Mouse (Mus musculus) heart, adult 2 months (tissue): ENCODE measurements around the gene Tpm1. TPM values are rescaled to one million over a fixed set of nuclear protein-coding genes. Genes with fewer than 3 reads are reported as not detected.

Experiments
- DNase-seq, 2 experiments: peaks; one replicate each; pipeline ENCODE4 v3.0.0; 2021
- H3K27ac ChIP-seq: fragments of 200-600 bp; 2 replicates; pipeline ENCODE4 v1.8.1; 2022
- H3K27me3 ChIP-seq: fragments of 200-500 bp; 2 replicates; pipeline ENCODE4 v1.6.1; 2012; ENCODE audit warnings: mild to moderate bottlenecking, low read length, inconsistent platforms, mixed read lengths; ENCODE audit not compliant: control insufficient read depth, insufficient read depth
- H3K36me3 ChIP-seq: fragments of 200-500 bp; 2 replicates; pipeline ENCODE4 v1.6.1; 2012; ENCODE audit warnings: low read length, inconsistent platforms; ENCODE audit not compliant: control insufficient read depth, insufficient read depth
- H3K4me1 ChIP-seq: fragments of 200-500 bp; 2 replicates; pipeline ENCODE4 v1.6.1; 2011; ENCODE audit warnings: low read length; ENCODE audit not compliant: control insufficient read depth, insufficient read depth
- H3K4me3 ChIP-seq: fragments of 200-600 bp; 2 replicates; pipeline ENCODE4 v1.8.1; 2022
- H3K79me2 ChIP-seq: fragments of 200-500 bp; replicated peaks from 2 replicates; pipeline ENCODE4 v1.6.1; 2012; ENCODE audit warnings: mild to moderate bottlenecking, inconsistent platforms, low read length, moderate library complexity, mixed read lengths; ENCODE audit not compliant: control insufficient read depth, insufficient read depth
- H3K9ac ChIP-seq: fragments of 200-500 bp; 2 replicates; pipeline ENCODE4 v1.6.1; 2012; ENCODE audit warnings: low read depth, mild to moderate bottlenecking, control low read depth, inconsistent platforms, low read length, mixed read lengths
- CTCF ChIP-seq: fragments of 200-600 bp; IDR thresholded peaks from 2 replicates; pipeline ENCODE4 v1.8.1; 2022; ENCODE audit warnings: antibody characterized with exemption, mild to moderate bottlenecking, moderate library complexity
- EP300 ChIP-seq: fragments of 200-500 bp; IDR thresholded peaks from 2 replicates; pipeline ENCODE4 v1.6.1; 2011; ENCODE audit warnings: low read depth, low read length, control low read depth; ENCODE audit not compliant: insufficient read depth
- POLR2A ChIP-seq: fragments of 200-500 bp; IDR thresholded peaks from 2 replicates; pipeline ENCODE4 v1.6.1; 2011; ENCODE audit warnings: mild to moderate bottlenecking, low read depth, low read length, control low read depth; ENCODE audit not compliant: insufficient read depth
- WGBS: fragments of 180-500 bp; shearing (Covaris S2); methylation state at CpG from one replicate; pipeline ENCODE4 v1.1.7; 2018; 5-methylcytosine and 5-hydroxymethylcytosine counted together
- intact Hi-C: fragments of 180-260 bp; cut with DNase I; formaldehyde crosslinking; loops from one replicate; pipeline ENCODE4 v1.15.1; 2025
- polyA plus RNA-seq: library from polyadenylated mRNA; depleted of rRNA; stranded (reverse); fragments of >200 nt; gene quantifications from 2 replicates; pipeline ENCODE4 v1.2.3, GENCODE M21; 2012
- total RNA-seq, 2 experiments: library from RNA; stranded (reverse); gene quantifications; 2 replicates each; pipeline ENCODE4 v1.2.3; 2021

The Tpm1 gene
- total and polyA plus RNA-seq, 3 experiments: 5,659 to 10,380 (median 9,950) TPM

- peaks cover 64% of the 10 kb centered on the region for H3K36me3 ChIP-seq
- DNase-seq: peak in 1 of 2 experiments; percentile 49
- WGBS: 7% methylated on average over 4 of the region's 4 CpGs
- TF ChIP-seq CTCF: no peak
- TF ChIP-seq POLR2A: 0 out of 2 replicates have a peak, but pooled peaks have one; percentile 41
- no peak for TF ChIP-seq EP300
- peak overlapping the region; percentile 86 for H3K4me3 ChIP-seq
- H3K27me3 ChIP-seq: no peaks in the 10 kb centered on the region
- H3K9ac ChIP-seq: peak overlapping the region; percentile 19
- H3K27ac ChIP-seq: peak overlapping the region; percentile 77
- H3K79me2 ChIP-seq: 0 out of 2 replicates have a peak, but pooled peaks cover 2% of the 10 kb centered on the region
- H3K4me1 ChIP-seq: peaks cover 32% of the 10 kb centered on the region
- intact Hi-C loops: loop anchor here (5.0 kb wide), 2 partner anchors 171 to 231 kb away; no protein-coding TSS in a partner anchor
These were observed 8.0 kb downstream of the Tpm1 start for GRCm38 (mm10) chr9:67040963-67041839.

- Histone ChIP-seq H3K79me2 (0 out of 2 replicates have a peak, but pooled peaks cover 2% of the 10 kb centered on the region), H3K27ac (peak overlapping the region; percentile 77), H3K36me3 (peaks cover 74% of the 10 kb centered on the region), H3K9ac (no peak overlapping the region), H3K27me3 (no peaks in the 10 kb centered on the region), H3K4me3 (no peak overlapping the region), H3K4me1 (peaks cover 40% of the 10 kb centered on the region)
- 54% methylated on average over 10 of the region's 10 CpGs for WGBS
- intact Hi-C loops: loop anchor here (5.0 kb wide), 2 partner anchors 172 to 232 kb away; no protein-coding TSS in a partner anchor
- DNase-seq: no peak
- TF ChIP-seq CTCF: no peak
- 0 out of 2 replicates have a peak, but pooled peaks have one; percentile 19 for TF ChIP-seq POLR2A
These were observed 9.3 kb downstream of the Tpm1 start for GRCm38 (mm10) chr9:67039867-67040266.

- Histone ChIP-seq H3K9ac (no peak overlapping the region), H3K36me3 (peaks cover 78% of the 10 kb centered on the region), H3K4me3 (no peak overlapping the region), H3K27ac (peak overlapping the region; percentile 70; the same call in 1 of the 2 replicates), H3K4me1 (peaks cover 40% of the 10 kb centered on the region), H3K79me2 (0 out of 2 replicates have a peak, but pooled peaks cover 2% of the 10 kb centered on the region), H3K27me3 (no peaks in the 10 kb centered on the region)
- 44% methylated on average over 7 of the region's 7 CpGs for WGBS
- TF ChIP-seq CTCF: no peak
- no peak for TF ChIP-seq POLR2A
- no peak for TF ChIP-seq EP300
- no peak for DNase-seq
- intact Hi-C loops: no loop called here
These were observed 10.5 kb downstream of the Tpm1 start for GRCm38 (mm10) chr9:67038686-67039085.

- H3K36me3 ChIP-seq: peaks cover 87% of the 10 kb centered on the region
- no peak overlapping the region for H3K4me3 ChIP-seq
- H3K27ac ChIP-seq: peak overlapping the region; percentile 70
- H3K9ac ChIP-seq: no peak overlapping the region
- 34% methylated on average over 4 of the region's 4 CpGs for WGBS
- H3K4me1 ChIP-seq: peaks cover 40% of the 10 kb centered on the region
- DNase-seq: no peak
- H3K27me3 ChIP-seq: no peaks in the 10 kb centered on the region
- intact Hi-C loops: no loop called here
- H3K79me2 ChIP-seq: 0 out of 2 replicates have a peak, but pooled peaks cover 2% of the 10 kb centered on the region
- TF ChIP-seq EP300 (no peak), POLR2A (peak; percentile 52; the same call in 1 of the 2 replicates), CTCF (no peak)
These were observed 11.5 kb downstream of the Tpm1 start for GRCm38 (mm10) chr9:67037666-67038065.

- Histone ChIP-seq H3K79me2 (0 out of 2 replicates have a peak, but pooled peaks cover 2% of the 10 kb centered on the region), H3K36me3 (peaks cover 86% of the 10 kb centered on the region), H3K27ac (peak overlapping the region; percentile 70), H3K4me1 (peaks cover 37% of the 10 kb centered on the region), H3K4me3 (no peak overlapping the region), H3K27me3 (no peaks in the 10 kb centered on the region), H3K9ac (no peak overlapping the region)
- TF ChIP-seq CTCF: no peak
- TF ChIP-seq EP300: no peak
- TF ChIP-seq POLR2A: no peak
- no peak for DNase-seq
- 17% methylated on average over 2 of the region's 2 CpGs for WGBS
- intact Hi-C loops: no loop called here
These were observed 12.6 kb downstream of the Tpm1 start for GRCm38 (mm10) chr9:67036527-67037118.
